Mouse (Mus musculus): ENCODE results near the gene Sik2. TPM values are rescaled to one million over a fixed set of nuclear protein-coding genes. Genes with fewer than 3 reads are reported as not detected.

Gene Sik2
- polyA plus RNA-seq, 1 experiment from 2014 or later, result 15.1 TPM

DNA sequence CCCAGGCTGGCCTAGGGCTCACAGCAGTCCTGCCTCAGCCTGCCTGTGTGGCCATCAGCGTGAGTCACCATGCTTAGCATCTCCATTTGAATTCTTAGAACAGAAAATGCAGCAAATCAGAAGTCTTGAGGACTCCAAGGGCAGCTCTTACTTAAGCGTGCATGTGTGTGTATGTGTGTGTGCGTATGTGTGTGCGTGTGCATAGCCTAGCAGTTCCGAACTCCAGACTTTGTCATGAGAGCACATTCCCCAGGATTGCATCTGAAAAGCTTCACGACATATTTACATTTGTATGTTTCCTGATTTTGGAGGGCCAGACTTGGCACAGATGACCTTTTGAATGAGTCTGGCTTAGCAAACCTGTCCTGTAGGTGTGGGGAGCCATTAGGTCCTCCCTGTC is 161.7 kb downstream of the Sik2 start:
- H3K36me3 ChIP-seq (ENCODE audit: poor library complexity, severe bottlenecking), result peaks cover 18% of the 10 kb centered on the region
- WGBS, result 93% methylated on average over 6 of the region's 6 CpGs
- no peak for ATAC-seq

DNA sequence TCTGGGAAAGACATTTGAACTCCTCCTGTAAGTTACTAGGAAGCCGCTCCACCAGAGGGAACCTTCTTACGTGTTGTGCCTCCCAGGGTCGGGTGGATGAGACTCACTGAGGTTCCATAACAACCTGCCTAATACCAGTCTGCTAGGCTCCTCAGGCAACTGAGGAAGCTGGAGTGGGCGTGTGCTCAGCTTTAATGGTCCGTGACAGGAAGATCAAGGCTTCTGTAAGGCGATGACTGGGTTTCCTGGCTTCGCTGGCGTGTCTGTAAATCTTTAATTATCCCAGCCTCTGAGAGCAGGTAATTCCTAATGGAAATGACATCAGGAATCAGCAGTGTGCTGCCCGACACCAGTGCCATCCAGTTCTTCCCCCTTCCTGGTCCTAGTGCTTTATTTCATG is 163.3 kb downstream of the Sik2 start:
- Histone ChIP-seq H3K4me2 (no peak overlapping the region), H3K27me3 (no peaks in the 10 kb centered on the region), H3K36me3 (ENCODE audit: poor library complexity, severe bottlenecking) (peaks cover 18% of the 10 kb centered on the region), H3K4me3 (no peak overlapping the region), H3K4me1 (peaks cover 3% of the 10 kb centered on the region; the same call in 1 of the 2 replicates), H3K9ac (no peak overlapping the region), H3K27ac (no peak overlapping the region), H3K9me3 (replicated peaks) (no peaks in the 10 kb centered on the region)
- 80% methylated on average over 9 of the region's 9 CpGs for WGBS
- no peak for ATAC-seq

More for the DNA sequence above, 161.7 kb downstream of the Sik2 start:
- Histone ChIP-seq H3K4me3 (no peak overlapping the region), H3K9me3 (replicated peaks) (no peaks in the 10 kb centered on the region), H3K4me2 (no peak overlapping the region), H3K4me1 (peaks cover 8% of the 10 kb centered on the region; the same call in 1 of the 2 replicates), H3K27ac (no peak overlapping the region), H3K9ac (no peak overlapping the region), H3K27me3 (no peaks in the 10 kb centered on the region)

DNA sequence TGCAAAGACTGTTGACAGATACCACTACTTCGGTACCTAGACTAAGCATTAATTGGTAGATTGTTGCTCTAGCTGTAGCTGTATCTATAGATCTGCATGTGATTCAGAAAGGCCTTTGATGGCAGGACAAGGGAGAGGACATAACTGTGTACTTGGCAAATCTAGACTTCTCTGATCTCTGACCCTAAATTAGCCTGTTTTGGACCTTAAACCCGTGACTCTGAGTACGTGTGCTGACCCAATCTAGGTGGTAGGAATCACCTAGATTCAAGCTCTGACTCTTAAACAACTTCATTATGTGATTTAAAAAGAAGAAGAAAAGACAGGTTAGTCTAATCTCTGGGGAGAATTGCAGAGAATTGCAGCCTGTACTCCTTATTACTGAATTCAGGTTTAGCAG is 163.8 kb downstream of the Sik2 start, which contains the start of gene Ppp2r1b:
TSS of gene Ppp2r1b (plus strand) at position 221 of the 400 bp plus-strand sequence.
- 96% methylated on average over 3 of the region's 3 CpGs for WGBS
- no peak for ATAC-seq
- H3K9ac ChIP-seq, result no peak within 1 kb of the TSS
- no peak within 1 kb of the TSS for H3K4me3 ChIP-seq
- H3K9me3 ChIP-seq (replicated peaks), result no peaks in the 10 kb centered on the region
- H3K4me1 ChIP-seq, result no peaks in the 10 kb centered on the region
- peaks cover 18% of the 10 kb centered on the region for H3K36me3 ChIP-seq (ENCODE audit: poor library complexity, severe bottlenecking)
- no peak within 1 kb of the TSS for H3K27ac ChIP-seq
- H3K4me2 ChIP-seq, result no peak within 1 kb of the TSS
- no peaks in the 10 kb centered on the region for H3K27me3 ChIP-seq

Other genes with a start within 250 kb of the Sik2 start
- gene Fdxacb1, start 240.8 kb downstream of the Sik2 start, polyA plus RNA-seq (2015; fragmentation: Nextera tagmentation; extraction: Ambion mirVana), result 10.9 and 12.3 TPM in 2 replicates
- gene Alg9, start 234.1 kb downstream of the Sik2 start, polyA plus RNA-seq (2015; fragmentation: Nextera tagmentation; extraction: Ambion mirVana), result 33.5 and 38.4 TPM in 2 replicates
- gene 1110032A03Rik, start 233.6 kb downstream of the Sik2 start, polyA plus RNA-seq (2015; fragmentation: Nextera tagmentation; extraction: Ambion mirVana), result 44.2 and 47.1 TPM in 2 replicates
- gene Ppp2r1b, start 163.8 kb downstream of the Sik2 start, polyA plus RNA-seq (2015; fragmentation: Nextera tagmentation; extraction: Ambion mirVana), result 86.3 and 89.7 TPM in 2 replicates
- gene Btg4, start 51.8 kb upstream of the Sik2 start, polyA plus RNA-seq (2015; fragmentation: Nextera tagmentation; extraction: Ambion mirVana), result not detected in 2 replicates
- 0.73 and 1.2 TPM in 2 replicates for gene Layn, start 68.0 kb upstream of the Sik2 start, polyA plus RNA-seq (2015; fragmentation: Nextera tagmentation; extraction: Ambion mirVana)
- gene 4833427G06Rik, start 93.0 kb upstream of the Sik2 start, polyA plus RNA-seq (2015; fragmentation: Nextera tagmentation; extraction: Ambion mirVana), result 0.46 and 1.3 TPM in 2 replicates
- 0.04 TPM in 1 of 2 replicates, not detected in the other for gene Gm32742, start 156.4 kb upstream of the Sik2 start, polyA plus RNA-seq (2015; fragmentation: Nextera tagmentation; extraction: Ambion mirVana)
- 0.06 and 0.09 TPM in 2 replicates for gene Pou2af1, start 204.6 kb upstream of the Sik2 start, polyA plus RNA-seq (2015; fragmentation: Nextera tagmentation; extraction: Ambion mirVana)